Mouse (Mus musculus) adrenal gland, postnatal 25 days (tissue): ENCODE results near the gene Vps29. TPM values are rescaled to one million over a fixed set of nuclear protein-coding genes. Genes with fewer than 3 reads are reported as not detected.
A peak's percentile ranks its signal among the peaks of the same experiment; 100 is the strongest.

Source experiments
- DNase-seq: peaks from one replicate; pipeline ENCODE4 v3.0.0; 2021; ENCODE audit warnings: mixed read lengths
- total RNA-seq: library from RNA; stranded (reverse); gene quantifications from 2 replicates; pipeline ENCODE4 v1.2.3, GENCODE M21; 2021

Vps29 gene
- total RNA-seq, 1 experiment from 2014 or later: 135 TPM

DNA sequence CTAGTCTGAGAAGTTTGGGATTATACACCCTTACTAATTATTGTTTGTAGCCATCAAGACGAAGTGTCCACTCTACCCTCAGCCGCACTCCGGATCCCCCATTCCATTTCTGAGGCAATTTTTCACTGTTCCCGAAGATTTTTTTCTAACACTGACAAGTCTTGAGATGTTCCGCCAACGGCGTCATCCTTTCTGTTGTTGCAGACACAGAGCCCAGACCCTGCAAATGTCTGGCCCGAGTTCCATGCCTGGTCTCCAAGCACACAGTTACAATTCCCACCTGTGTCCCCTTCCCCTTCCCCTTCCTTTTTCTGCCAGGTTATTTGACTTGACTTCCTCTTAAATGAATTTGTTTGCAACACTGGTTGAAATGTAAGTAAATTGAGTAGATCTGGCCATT is 45.7 kb downstream of the Vps29 start:
- DNase-seq: no peak

DNA sequence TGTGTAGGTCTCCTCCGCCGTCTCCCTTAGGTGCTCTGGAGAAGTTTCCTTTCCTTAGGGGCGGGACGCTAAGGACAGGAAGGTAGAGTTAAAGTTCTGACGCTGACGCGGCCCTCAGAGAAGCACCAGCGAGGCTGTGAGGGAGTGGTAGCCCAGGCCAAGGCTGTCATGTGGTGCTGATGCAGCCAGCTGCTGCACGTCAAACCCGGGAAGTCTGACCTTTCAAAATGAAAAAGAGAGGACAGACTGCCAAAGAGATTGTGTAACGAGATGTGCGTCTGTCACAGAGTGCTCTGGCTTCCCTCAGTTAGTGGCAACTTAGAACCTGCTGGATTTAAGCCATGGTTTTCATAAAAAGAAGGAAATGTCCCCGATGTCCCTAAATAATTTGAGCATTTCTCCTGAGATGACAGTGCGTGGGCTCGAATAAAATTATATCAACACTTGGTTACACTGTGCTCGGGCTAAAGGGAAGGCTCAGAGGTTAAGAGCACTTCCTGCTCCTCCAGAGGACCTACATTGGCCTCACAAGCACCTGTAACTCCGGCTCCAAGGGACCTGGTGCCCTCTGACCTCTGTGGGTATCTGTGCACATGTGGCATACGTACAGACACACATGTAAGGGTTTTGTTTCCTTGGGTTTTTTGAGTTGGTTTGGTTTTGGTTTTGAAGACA is 46.6 kb downstream of the Vps29 start:
- peak; percentile 74 for DNase-seq

DNA sequence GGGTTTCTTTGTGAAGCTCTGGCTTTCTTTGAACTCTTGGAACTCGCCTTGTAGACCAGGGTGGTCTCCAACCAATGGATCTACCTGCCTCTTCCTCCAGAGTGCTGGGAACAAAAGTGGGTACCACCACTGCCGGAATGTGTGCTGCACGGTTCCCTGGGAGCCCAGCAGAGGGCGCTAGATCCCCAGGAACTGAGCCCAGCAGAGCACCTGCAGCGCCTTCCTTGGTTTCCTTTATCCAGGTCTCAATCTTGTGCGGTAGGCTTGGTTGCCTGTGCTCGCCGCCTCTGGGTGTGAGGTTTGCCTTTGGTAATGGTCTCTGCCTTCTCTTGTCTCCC is 47.1 kb downstream of the Vps29 start:
- DNase-seq: peak; percentile 81

DNA sequence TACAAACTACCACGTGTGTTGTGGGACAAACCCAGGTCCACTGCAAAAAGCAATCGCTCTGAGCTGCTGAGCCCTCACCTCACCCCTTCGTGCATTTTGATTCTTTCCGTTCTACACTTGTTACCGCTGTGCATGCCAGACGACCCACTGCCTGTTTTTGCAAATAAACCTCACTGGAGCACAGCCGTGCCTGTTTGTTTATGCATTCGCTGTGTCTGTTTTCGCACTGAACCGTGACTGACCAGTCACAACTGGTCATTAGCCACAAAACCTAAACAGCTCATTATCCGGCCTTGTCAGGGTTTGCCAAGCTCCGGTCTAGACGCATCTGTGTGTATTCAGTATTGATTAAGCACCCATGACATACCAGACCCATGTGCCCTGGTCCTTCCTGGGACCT is 48.0 kb downstream of the Vps29 start:
- DNase-seq: no peak

DNA sequence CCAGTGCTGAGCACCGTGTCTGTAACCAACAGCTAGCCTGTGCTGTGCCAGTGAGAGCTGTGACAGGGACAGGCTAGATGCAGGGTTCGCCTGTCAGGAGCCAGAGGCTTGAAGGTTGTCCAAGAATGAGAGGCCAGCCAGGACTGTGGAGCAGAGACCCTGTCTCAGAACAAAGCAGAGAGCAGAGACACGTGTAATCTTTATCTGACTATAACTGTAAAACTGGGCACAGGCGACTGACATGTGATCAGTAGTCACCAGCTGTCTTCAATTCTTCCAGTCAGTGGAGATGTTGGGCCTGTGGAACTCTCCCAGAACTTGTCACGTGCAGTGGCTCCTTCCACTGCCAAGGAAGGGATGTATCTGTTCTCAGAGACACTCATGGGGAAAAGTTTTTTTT is 48.6 kb downstream of the Vps29 start:
- no peak for DNase-seq

DNA sequence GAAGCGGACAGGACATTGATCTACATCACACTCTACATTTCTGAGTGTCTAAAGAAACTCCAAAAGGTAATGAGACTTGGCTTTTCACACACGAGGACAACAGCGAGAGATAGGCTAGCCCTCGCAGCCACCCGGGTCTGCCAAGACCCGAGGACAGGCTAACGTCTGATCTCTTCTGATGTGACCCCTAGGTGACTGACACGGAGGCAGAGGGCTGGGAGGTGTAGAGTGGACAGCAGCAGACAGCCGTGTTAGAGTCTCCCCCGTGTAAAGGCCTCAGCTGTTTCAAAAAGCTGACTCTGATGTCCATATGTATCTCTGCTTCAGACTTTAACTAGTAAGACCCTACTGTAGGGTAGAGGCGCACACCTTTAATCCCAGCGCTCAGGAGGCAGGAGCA is 49.2 kb downstream of the Vps29 start:
- no peak for DNase-seq

DNA sequence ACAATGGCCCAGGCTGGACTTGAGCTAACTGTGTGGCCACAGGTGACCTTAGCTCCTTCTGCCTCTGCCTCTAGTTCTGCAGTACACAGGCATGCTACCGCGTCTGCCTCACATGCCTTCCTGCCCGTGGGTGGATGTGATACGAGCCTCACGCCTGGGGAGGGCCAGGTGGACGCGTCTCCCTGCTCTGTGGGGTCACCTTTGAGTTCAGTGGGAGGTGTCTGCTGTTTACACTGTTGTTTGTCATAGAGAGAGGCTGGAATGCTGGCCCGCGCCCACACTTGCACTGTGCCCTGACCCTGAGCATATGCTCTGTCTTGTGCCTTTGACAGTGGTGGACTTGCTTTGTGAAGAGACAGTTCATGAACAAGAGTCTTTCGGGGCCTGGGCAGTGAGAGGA is 51.4 kb downstream of the Vps29 start:
- no peak for DNase-seq

DNA sequence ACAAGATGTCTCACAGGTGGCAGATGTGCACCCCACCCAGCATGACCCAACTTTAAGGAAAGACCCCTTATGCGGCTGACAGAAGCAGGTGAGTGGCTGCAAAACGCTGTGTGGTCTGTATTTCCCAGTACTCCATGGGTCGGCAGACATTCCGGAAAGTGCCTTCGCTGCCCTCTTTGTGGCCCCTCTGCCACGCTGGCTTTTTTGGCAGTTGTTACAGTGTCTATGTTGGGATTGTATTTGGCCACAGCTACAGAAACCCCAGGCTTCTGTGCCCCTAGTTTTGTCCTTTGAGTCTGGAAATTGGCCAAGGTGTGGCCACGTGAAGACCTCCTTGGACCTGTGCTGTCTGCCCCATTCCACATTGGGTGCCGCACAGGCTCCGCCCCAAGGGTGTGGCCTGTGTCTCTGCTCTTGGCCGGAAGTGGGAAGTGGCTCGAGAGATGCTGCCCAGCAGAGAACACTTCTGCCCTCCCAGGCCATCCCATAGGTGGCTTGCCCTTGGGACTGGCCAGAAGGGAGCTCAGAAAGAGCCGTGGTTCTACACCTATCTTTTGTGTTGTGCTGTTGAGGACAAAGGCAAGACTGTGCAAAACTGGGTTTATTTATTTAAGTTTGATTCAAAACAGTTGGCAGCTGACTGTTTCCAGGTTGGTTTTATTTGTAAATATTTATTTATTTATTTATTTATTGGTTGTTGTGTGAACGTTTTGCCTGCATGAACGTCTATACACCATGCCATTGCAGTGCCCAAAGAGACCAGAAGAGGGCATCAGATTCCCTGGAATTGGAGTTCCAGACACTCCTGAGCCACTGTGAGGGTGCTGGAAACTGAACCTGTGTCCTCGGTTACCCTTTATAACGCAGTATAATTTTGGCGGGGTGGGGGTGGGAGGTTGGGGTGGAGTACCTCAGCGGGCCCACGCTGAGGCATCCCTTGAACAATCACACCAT is 55.8 kb downstream of the Vps29 start:
- DNase-seq: no peak

DNA sequence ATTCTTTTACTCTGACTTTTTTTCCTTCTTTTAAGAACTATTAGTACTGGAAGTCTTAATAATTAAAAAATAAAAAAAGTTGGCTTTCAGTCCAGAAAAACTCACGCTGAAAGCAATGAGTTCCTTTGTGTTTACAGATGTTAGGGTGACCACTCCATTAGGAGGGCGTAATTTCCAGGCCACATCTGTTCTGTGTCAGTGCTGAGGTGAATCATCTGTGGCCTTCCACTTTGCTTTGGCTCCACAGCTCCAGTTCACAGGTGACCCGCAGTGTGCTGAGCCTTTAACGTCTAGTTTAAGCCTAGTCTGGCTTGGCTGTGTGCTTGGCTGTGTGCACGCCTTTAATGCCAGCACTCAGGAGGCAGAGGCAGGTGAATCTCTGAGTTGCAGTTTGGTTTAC is 57.7 kb downstream of the Vps29 start:
- no peak for DNase-seq

DNA sequence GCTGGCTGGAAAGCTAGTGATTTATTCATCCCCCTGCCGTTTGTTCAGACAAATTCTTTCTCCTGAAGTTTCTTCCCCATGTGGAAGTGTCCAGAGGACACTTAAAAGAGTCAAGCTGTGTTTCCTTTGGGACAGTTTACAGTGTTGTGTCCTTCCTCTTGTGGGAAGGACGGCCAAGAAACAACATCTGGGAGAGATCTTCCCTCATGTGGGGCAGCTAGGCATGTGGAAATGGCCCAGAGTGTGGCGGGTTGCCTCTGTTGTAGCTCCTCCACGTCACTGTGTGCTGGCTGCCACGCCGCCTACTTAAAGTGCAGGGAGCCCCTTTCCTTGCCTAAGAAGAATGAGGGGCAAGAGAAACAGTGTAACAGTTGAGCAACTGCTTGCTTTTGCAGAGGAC is 58.7 kb downstream of the Vps29 start:
- no peak for DNase-seq

DNA sequence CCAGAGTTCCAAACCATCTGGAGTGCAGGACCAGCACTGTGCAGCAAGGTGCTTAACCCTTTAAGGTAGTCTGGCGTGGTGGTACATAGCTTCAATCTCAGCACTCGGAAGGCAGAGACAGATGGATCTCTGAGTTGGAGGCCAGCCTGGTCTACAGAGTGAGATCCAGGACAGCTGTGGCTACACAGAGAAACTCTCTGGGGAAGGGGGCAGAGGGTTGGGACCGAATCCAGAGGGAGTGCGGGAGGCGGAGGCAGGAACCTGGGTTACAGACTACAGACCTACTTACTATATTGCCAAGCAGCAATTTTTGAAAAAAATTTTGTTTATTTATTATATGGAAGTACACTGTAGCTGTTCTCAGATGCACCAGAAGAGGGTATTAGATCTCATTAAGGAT is 60.2 kb downstream of the Vps29 start:
- no peak for DNase-seq

Other genes starting within 250 kb of the Vps29 start
- gene Ccdc63, start 213.5 kb upstream of the Vps29 start, total RNA-seq: not detected in 2 replicates
- 182 and 186 TPM in 2 replicates for gene Ppp1cc, start 196.1 kb upstream of the Vps29 start, total RNA-seq
- gene Hvcn1, start 147.6 kb upstream of the Vps29 start, total RNA-seq: 0.81 and 1.9 TPM in 2 replicates
- 16.5 and 19.0 TPM in 2 replicates for gene Tctn1, start 89.9 kb upstream of the Vps29 start, total RNA-seq
- gene Pptc7, start 70.0 kb upstream of the Vps29 start, total RNA-seq: 48.2 and 52.6 TPM in 2 replicates
- 3.9 and 5.1 TPM in 2 replicates for gene Rad9b, start 136 bp upstream of the Vps29 start, total RNA-seq
- 38.2 and 42.6 TPM in 2 replicates for gene Gpn3, start 17.5 kb downstream of the Vps29 start, total RNA-seq
- gene Fam216a, start 18.0 kb downstream of the Vps29 start, total RNA-seq: 31.3 and 32.1 TPM in 2 replicates
- gene Arpc3, start 37.5 kb downstream of the Vps29 start, total RNA-seq: 218 and 290 TPM in 2 replicates
- 43.6 and 46.0 TPM in 2 replicates for gene Anapc7, start 67.3 kb downstream of the Vps29 start, total RNA-seq
- gene Atp2a2, start 147.9 kb downstream of the Vps29 start, total RNA-seq: 176 and 179 TPM in 2 replicates